Mouse (Mus musculus): ENCODE data around the gene Gm49322. TPM values are rescaled to one million over a fixed set of nuclear protein-coding genes. Genes with fewer than 3 reads are reported as not detected.

Gm49322 gene
- polyA plus RNA-seq, 1 experiment from 2014 or later: 2.3 TPM

- no peaks in the 10 kb centered on the region for H3K9me3 ChIP-seq (ENCODE audit: control insufficient read depth)
- H3K4me3 ChIP-seq (ENCODE audit: low read depth, low read length): peak overlapping the region; percentile 75
- peak overlapping the region; percentile 86 for H3K27ac ChIP-seq (ENCODE audit: low read depth, low read length)
- ATAC-seq: peak; percentile 59
- TF ChIP-seq CTCF (IDR thresholded peaks at IDR 0.05; ENCODE audit: low read depth): peak; percentile 93
- H3K9ac ChIP-seq (ENCODE audit: low read depth, low read length): peak overlapping the region; percentile 34; the same call in 1 of the 2 replicates
- H3K4me1 ChIP-seq (replicated peaks; ENCODE audit: control insufficient read depth, insufficient read depth, low read length): peaks cover 3% of the 10 kb centered on the region; the same call in 1 of the 2 replicates
- H3K27me3 ChIP-seq (replicated peaks; ENCODE audit: control insufficient read depth, insufficient read depth, low read length): no peaks in the 10 kb centered on the region
- WGBS: under 1% methylated on average over 29 of the region's 29 CpGs
- H3K4me2 ChIP-seq (replicated peaks; ENCODE audit: low read depth): peak overlapping the region; percentile 96
- H3K36me3 ChIP-seq (ENCODE audit: control insufficient read depth, insufficient read depth): peaks cover 7% of the 10 kb centered on the region; the same call in 1 of the 2 replicates
These were observed 27.6 kb upstream of the Gm49322 start for GRCm38 (mm10) chr10:80578131-80578750.

GRCm38 (mm10) chr10:80578911-80579310, 26.9 kb upstream of the Gm49322 start:
- peak; percentile 87 for TF ChIP-seq CTCF (IDR thresholded peaks at IDR 0.05; ENCODE audit: low read depth)
- Histone ChIP-seq H3K4me3 (ENCODE audit: low read depth, low read length) (peak overlapping the region; percentile 75; the same call in 1 of the 2 replicates), H3K36me3 (ENCODE audit: control insufficient read depth, insufficient read depth) (peaks cover 13% of the 10 kb centered on the region; the same call in 1 of the 2 replicates), H3K27ac (ENCODE audit: low read depth, low read length) (peak overlapping the region; percentile 86; the same call in 1 of the 2 replicates), H3K4me2 (replicated peaks; ENCODE audit: low read depth) (peak overlapping the region; percentile 96), H3K9ac (ENCODE audit: low read depth, low read length) (no peak overlapping the region), H3K4me1 (replicated peaks; ENCODE audit: control insufficient read depth, insufficient read depth, low read length) (peaks cover 3% of the 10 kb centered on the region; the same call in 1 of the 2 replicates), H3K9me3 (ENCODE audit: control insufficient read depth) (no peaks in the 10 kb centered on the region), H3K27me3 (replicated peaks; ENCODE audit: control insufficient read depth, insufficient read depth, low read length) (no peaks in the 10 kb centered on the region)
- ATAC-seq: peak; percentile 32
- 8% methylated on average over 8 of the region's 8 CpGs for WGBS

GRCm38 (mm10) chr10:80583047-80583446, 22.8 kb upstream of the Gm49322 start:
- Histone ChIP-seq H3K4me3 (ENCODE audit: low read depth, low read length) (no peak overlapping the region), H3K9ac (ENCODE audit: low read depth, low read length) (no peak overlapping the region), H3K27ac (ENCODE audit: low read depth, low read length) (no peak overlapping the region), H3K9me3 (ENCODE audit: control insufficient read depth) (no peaks in the 10 kb centered on the region), H3K36me3 (ENCODE audit: control insufficient read depth, insufficient read depth) (peaks cover 41% of the 10 kb centered on the region; the same call in 1 of the 2 replicates), H3K4me2 (replicated peaks; ENCODE audit: low read depth) (no peak overlapping the region), H3K4me1 (replicated peaks; ENCODE audit: control insufficient read depth, insufficient read depth, low read length) (peaks cover 4% of the 10 kb centered on the region; the same call in 1 of the 2 replicates), H3K27me3 (replicated peaks; ENCODE audit: control insufficient read depth, insufficient read depth, low read length) (no peaks in the 10 kb centered on the region)
- 82% methylated on average over 5 of the region's 5 CpGs for WGBS
- TF ChIP-seq CTCF (IDR thresholded peaks at IDR 0.05; ENCODE audit: low read depth): no peak
- ATAC-seq: no peak

GRCm38 (mm10) chr10:80584045-80584488, 21.8 kb upstream of the Gm49322 start:
- Histone ChIP-seq H3K27ac (ENCODE audit: low read depth, low read length) (no peak overlapping the region), H3K4me1 (replicated peaks; ENCODE audit: control insufficient read depth, insufficient read depth, low read length) (peaks cover 9% of the 10 kb centered on the region; the same call in 1 of the 2 replicates), H3K36me3 (ENCODE audit: control insufficient read depth, insufficient read depth) (peaks cover 41% of the 10 kb centered on the region; the same call in 1 of the 2 replicates), H3K4me3 (ENCODE audit: low read depth, low read length) (no peak overlapping the region), H3K27me3 (replicated peaks; ENCODE audit: control insufficient read depth, insufficient read depth, low read length) (no peaks in the 10 kb centered on the region), H3K9ac (ENCODE audit: low read depth, low read length) (no peak overlapping the region), H3K9me3 (ENCODE audit: control insufficient read depth) (no peaks in the 10 kb centered on the region), H3K4me2 (replicated peaks; ENCODE audit: low read depth) (no peak overlapping the region)
- TF ChIP-seq CTCF (IDR thresholded peaks at IDR 0.05; ENCODE audit: low read depth): no peak
- WGBS: 51% methylated on average over 12 of the region's 12 CpGs
- ATAC-seq: no peak

GRCm38 (mm10) chr10:80584642-80585552, 20.9 kb upstream of the Gm49322 start:
- ATAC-seq: no peak
- Histone ChIP-seq H3K27ac (ENCODE audit: low read depth, low read length) (peak overlapping the region; percentile 28), H3K4me2 (replicated peaks; ENCODE audit: low read depth) (peak overlapping the region; percentile 32; the same call in 1 of the 2 replicates), H3K9me3 (ENCODE audit: control insufficient read depth) (no peaks in the 10 kb centered on the region), H3K27me3 (replicated peaks; ENCODE audit: control insufficient read depth, insufficient read depth, low read length) (no peaks in the 10 kb centered on the region), H3K36me3 (ENCODE audit: control insufficient read depth, insufficient read depth) (peaks cover 41% of the 10 kb centered on the region; the same call in 1 of the 2 replicates), H3K4me3 (ENCODE audit: low read depth, low read length) (no peak overlapping the region), H3K4me1 (replicated peaks; ENCODE audit: control insufficient read depth, insufficient read depth, low read length) (peaks cover 9% of the 10 kb centered on the region; the same call in 1 of the 2 replicates), H3K9ac (ENCODE audit: low read depth, low read length) (no peak overlapping the region)
- WGBS: 66% methylated on average over 12 of the region's 12 CpGs
- no peak for TF ChIP-seq CTCF (IDR thresholded peaks at IDR 0.05; ENCODE audit: low read depth)

- no peak for TF ChIP-seq CTCF (IDR thresholded peaks at IDR 0.05; ENCODE audit: low read depth)
- 91% methylated on average over 8 of the region's 8 CpGs for WGBS
- no peak for ATAC-seq
- H3K9me3 ChIP-seq (ENCODE audit: control insufficient read depth): no peaks in the 10 kb centered on the region
- no peak overlapping the region for H3K4me3 ChIP-seq (ENCODE audit: low read depth, low read length)
- H3K4me1 ChIP-seq (replicated peaks; ENCODE audit: control insufficient read depth, insufficient read depth, low read length): peaks cover 9% of the 10 kb centered on the region; the same call in 1 of the 2 replicates
- no peak overlapping the region for H3K9ac ChIP-seq (ENCODE audit: low read depth, low read length)
- no peaks in the 10 kb centered on the region for H3K27me3 ChIP-seq (replicated peaks; ENCODE audit: control insufficient read depth, insufficient read depth, low read length)
- peaks cover 41% of the 10 kb centered on the region; the same call in 1 of the 2 replicates for H3K36me3 ChIP-seq (ENCODE audit: control insufficient read depth, insufficient read depth)
- peak overlapping the region; percentile 32 for H3K4me2 ChIP-seq (replicated peaks; ENCODE audit: low read depth)
- H3K27ac ChIP-seq (ENCODE audit: low read depth, low read length): no peak overlapping the region; the same call in 1 of the 2 replicates
These were observed 20.2 kb upstream of the Gm49322 start for GRCm38 (mm10) chr10:80585581-80585980.
